Mouse (Mus musculus): ENCODE measurements at regions not wholly inside any gene's neighbourhood (a gene's known extent, or its start where the extent isn't known, plus 50 kb on each side); places are given as distances from the start of the nearest gene placed in this dataset.
"Not testable (repeated sequence)": the region's sequence is repeated elsewhere in the genome, so short reads cannot be mapped to it uniquely, and the experiment has no call there.

DNA sequence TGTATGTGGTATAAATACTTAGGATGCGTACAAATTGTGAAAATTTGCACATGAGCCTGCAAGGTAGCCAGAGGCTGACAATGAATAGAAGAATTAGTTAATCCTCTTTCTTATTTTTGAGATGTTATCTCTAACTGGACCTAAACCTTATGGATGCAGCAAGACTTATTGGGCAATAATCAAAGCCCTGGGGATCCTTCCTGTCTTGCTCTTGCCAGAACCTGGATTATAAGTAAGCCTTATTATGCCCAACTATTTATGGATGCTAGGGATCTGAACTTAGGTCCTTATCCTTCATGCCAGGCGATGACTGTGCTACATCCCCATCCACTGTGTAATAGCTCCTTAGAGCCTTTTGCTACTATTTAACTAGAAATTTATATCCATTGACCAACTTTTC, 859.3 kb downstream of the Triml1 start:
- Histone ChIP-seq H3K4me2 (ENCODE audit: low read depth, low read length) (no peak overlapping the region), H3K4me1 (ENCODE audit: control insufficient read depth, insufficient read depth, low read length) (no peaks in the 10 kb centered on the region), H3K36me3 (ENCODE audit: control insufficient read depth, insufficient read depth, low read length) (no peaks in the 10 kb centered on the region), H3K4me3 (ENCODE audit: low read length) (no peak overlapping the region), H3K27me3 (replicated peaks; ENCODE audit: control insufficient read depth, insufficient read depth, low read length) (no peaks in the 10 kb centered on the region), H3K27ac (ENCODE audit: low read length) (no peak overlapping the region), H3K9ac (ENCODE audit: low read depth, low read length) (no peak overlapping the region), H3K9me3 (ENCODE audit: control insufficient read depth, low read length) (no peaks in the 10 kb centered on the region)
- WGBS: 98% methylated on average over 2 of the region's 2 CpGs
- ATAC-seq: no peak

DNA sequence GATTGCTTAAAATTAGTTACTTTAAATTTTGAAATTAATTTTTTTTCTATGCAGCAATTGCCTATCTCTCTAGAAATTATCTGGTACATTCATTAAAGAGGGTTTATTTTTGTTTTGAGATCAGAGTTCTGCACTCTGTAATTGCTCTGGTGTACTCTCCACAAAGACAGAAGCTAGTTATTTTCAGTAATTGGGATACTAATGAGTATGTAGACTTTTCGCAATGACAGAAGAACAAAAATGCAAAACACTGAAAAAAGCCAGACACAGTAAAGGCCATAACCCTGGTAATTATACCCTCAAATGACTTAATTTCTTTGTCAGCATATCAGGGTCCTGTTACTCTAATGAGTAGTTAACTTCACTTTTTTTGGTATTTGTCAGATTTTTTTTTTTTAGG, 836.5 kb upstream of the Frg1 start:
- H3K4me1 ChIP-seq (ENCODE audit: control insufficient read depth, insufficient read depth, low read length): no peaks in the 10 kb centered on the region
- no peaks in the 10 kb centered on the region for H3K36me3 ChIP-seq (ENCODE audit: control insufficient read depth, insufficient read depth, low read length)
- H3K4me2 ChIP-seq (ENCODE audit: low read depth, low read length): no peak overlapping the region
- no peak overlapping the region for H3K27ac ChIP-seq (ENCODE audit: low read length)
- no peaks in the 10 kb centered on the region for H3K9me3 ChIP-seq (ENCODE audit: control insufficient read depth, low read length)
- 84% methylated on average over 1 of the region's 1 CpGs for WGBS
- H3K9ac ChIP-seq (ENCODE audit: low read depth, low read length): no peak overlapping the region
- H3K4me3 ChIP-seq (ENCODE audit: low read length): no peak overlapping the region
- H3K27me3 ChIP-seq (replicated peaks; ENCODE audit: control insufficient read depth, insufficient read depth, low read length): no peaks in the 10 kb centered on the region
- ATAC-seq: no peak

DNA sequence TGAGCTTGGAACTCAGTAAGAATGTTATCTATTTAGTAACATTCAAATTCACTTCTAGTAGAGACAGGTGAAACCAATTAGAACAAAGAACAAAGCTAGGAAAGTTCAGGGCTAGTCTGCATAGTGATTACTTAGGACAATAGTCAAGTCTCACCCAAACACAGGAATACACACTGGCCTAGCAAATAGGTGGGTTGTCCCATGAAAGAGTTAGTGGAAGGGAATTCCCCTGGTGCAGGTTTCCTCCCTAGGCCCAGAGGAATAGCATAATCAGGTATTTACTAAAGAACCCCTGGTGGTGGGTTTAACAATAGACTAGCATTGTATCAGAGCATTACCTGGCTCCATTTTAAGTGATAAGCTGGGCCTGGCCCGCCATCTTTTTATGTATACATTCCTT, 825.4 kb upstream of the Frg1 start:
- H3K27ac ChIP-seq (ENCODE audit: low read length); ATAC-seq; H3K27me3 ChIP-seq (replicated peaks; ENCODE audit: control insufficient read depth, insufficient read depth, low read length); H3K9me3 ChIP-seq (ENCODE audit: control insufficient read depth, low read length); H3K36me3 ChIP-seq (ENCODE audit: control insufficient read depth, insufficient read depth, low read length); H3K4me1 ChIP-seq (ENCODE audit: control insufficient read depth, insufficient read depth, low read length); H3K9ac ChIP-seq (ENCODE audit: low read depth, low read length); H3K4me2 ChIP-seq (ENCODE audit: low read depth, low read length); H3K4me3 ChIP-seq (ENCODE audit: low read length): not testable (repeated sequence)
- WGBS: 78% methylated on average over 1 of the region's 1 CpGs

DNA sequence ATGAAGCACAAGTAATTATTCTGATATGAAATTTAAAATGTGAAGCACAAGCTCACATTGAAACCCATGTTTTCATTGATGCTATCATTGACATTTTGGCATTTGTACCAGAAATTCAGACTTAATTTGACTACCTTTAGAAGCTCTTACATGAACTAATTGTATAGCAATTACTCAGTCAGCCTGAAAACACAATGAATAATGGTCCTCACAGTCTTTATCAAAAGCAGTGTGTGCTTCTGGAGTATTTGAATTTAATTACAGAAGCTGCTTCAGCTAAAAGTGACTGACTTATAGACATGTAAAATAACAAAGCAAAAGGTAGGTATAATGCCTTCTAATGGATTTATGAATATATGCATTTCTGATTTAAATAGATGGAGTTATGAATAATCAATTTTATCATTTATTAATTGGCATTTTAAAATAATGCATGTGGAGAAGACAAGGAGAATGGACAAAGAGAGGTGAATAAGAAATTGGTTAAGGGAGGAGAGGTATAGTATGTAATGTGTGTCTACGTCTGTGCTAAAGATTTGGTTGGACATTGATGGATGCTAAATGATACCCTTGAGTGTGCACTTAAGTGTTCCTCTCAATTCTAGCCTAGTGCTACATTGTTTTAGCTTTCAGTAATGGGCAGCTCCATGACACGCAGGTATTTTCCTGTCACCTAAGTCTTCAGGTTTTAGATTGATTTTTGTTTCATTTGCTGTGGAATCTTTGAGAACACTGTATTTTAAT, 803.2 kb upstream of the Frg1 start:
- no peaks in the 10 kb centered on the region for H3K9me3 ChIP-seq (ENCODE audit: control insufficient read depth, low read length)
- no peaks in the 10 kb centered on the region for H3K27me3 ChIP-seq (replicated peaks; ENCODE audit: control insufficient read depth, insufficient read depth, low read length)
- ATAC-seq: no peak
- no peaks in the 10 kb centered on the region for H3K4me1 ChIP-seq (ENCODE audit: control insufficient read depth, insufficient read depth, low read length)
- no peak overlapping the region for H3K27ac ChIP-seq (ENCODE audit: low read length)
- no peaks in the 10 kb centered on the region for H3K36me3 ChIP-seq (ENCODE audit: control insufficient read depth, insufficient read depth, low read length)
- no peak overlapping the region for H3K9ac ChIP-seq (ENCODE audit: low read depth, low read length)
- no peak overlapping the region for H3K4me3 ChIP-seq (ENCODE audit: low read length)
- 63% methylated on average over 2 of the region's 2 CpGs for WGBS
- H3K4me2 ChIP-seq (ENCODE audit: low read depth, low read length): no peak overlapping the region

DNA sequence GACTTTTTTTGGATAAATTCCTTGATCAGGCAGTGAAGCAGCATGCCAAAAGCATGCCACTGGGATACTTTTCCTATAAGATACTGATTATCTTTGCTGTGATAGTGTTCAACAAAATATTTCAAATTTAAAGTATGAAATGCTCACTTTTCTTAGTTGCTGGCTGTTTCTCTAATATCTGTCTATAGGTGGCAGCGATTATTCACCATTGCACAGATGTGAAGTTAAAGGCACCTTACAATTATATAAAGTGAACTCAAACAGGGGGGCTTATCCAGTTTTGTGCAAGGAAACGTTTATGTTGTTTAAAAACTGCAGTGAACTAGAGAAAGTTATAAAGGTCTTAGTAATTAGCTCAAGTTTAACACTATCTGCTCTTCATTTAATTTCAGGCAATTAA, 794.1 kb upstream of the Frg1 start:
- no peaks in the 10 kb centered on the region for H3K4me1 ChIP-seq (ENCODE audit: control insufficient read depth, insufficient read depth, low read length)
- H3K9ac ChIP-seq (ENCODE audit: low read depth, low read length): no peak overlapping the region
- H3K9me3 ChIP-seq (ENCODE audit: control insufficient read depth, low read length): no peaks in the 10 kb centered on the region
- WGBS: 58% methylated on average over 2 of the region's 2 CpGs
- no peak overlapping the region for H3K4me3 ChIP-seq (ENCODE audit: low read length)
- no peaks in the 10 kb centered on the region for H3K27me3 ChIP-seq (replicated peaks; ENCODE audit: control insufficient read depth, insufficient read depth, low read length)
- H3K4me2 ChIP-seq (ENCODE audit: low read depth, low read length): no peak overlapping the region
- H3K36me3 ChIP-seq (ENCODE audit: control insufficient read depth, insufficient read depth, low read length): no peaks in the 10 kb centered on the region
- H3K27ac ChIP-seq (ENCODE audit: low read length): no peak overlapping the region
- ATAC-seq: no peak

GRCm38 (mm10) chr8:42209989-42210388, 793.1 kb upstream of the Frg1 start:
- H3K36me3 ChIP-seq (ENCODE audit: control insufficient read depth, insufficient read depth, low read length): no peaks in the 10 kb centered on the region
- no peaks in the 10 kb centered on the region for H3K9me3 ChIP-seq (ENCODE audit: control insufficient read depth, low read length)
- H3K27ac ChIP-seq (ENCODE audit: low read length): no peak overlapping the region
- no peak overlapping the region for H3K4me2 ChIP-seq (ENCODE audit: low read depth, low read length)
- H3K27me3 ChIP-seq (replicated peaks; ENCODE audit: control insufficient read depth, insufficient read depth, low read length): no peaks in the 10 kb centered on the region
- H3K4me1 ChIP-seq (ENCODE audit: control insufficient read depth, insufficient read depth, low read length): no peaks in the 10 kb centered on the region
- no peak overlapping the region for H3K9ac ChIP-seq (ENCODE audit: low read depth, low read length)
- ATAC-seq: no peak
- H3K4me3 ChIP-seq (ENCODE audit: low read length): no peak overlapping the region

DNA sequence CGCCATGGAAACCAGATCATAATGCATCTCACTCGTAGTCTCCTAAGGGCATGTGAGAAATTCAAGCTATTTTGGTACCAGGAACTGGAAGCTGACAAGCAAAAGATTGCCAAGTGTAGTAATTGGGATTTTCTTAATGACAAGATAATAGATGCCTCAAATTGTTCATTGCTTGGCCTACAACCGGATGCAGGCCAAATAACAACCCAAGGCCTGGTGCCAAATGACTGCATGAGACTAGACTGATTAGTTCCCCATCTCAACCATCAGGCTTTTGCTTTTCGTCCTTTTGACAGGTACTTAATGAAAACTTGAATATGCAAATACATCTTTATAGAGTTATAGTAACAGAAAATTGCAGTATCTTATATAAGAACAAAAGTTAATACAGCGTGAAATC, 780.4 kb upstream of the Frg1 start:
- ATAC-seq: no peak
- Histone ChIP-seq H3K4me2 (ENCODE audit: low read depth, low read length) (no peak overlapping the region), H3K36me3 (ENCODE audit: control insufficient read depth, insufficient read depth, low read length) (no peaks in the 10 kb centered on the region), H3K27me3 (replicated peaks; ENCODE audit: control insufficient read depth, insufficient read depth, low read length) (no peaks in the 10 kb centered on the region), H3K9ac (ENCODE audit: low read depth, low read length) (no peak overlapping the region), H3K9me3 (ENCODE audit: control insufficient read depth, low read length) (no peaks in the 10 kb centered on the region), H3K4me3 (ENCODE audit: low read length) (no peak overlapping the region), H3K4me1 (ENCODE audit: control insufficient read depth, insufficient read depth, low read length) (no peaks in the 10 kb centered on the region), H3K27ac (ENCODE audit: low read length) (no peak overlapping the region)
- 76% methylated on average over 5 of the region's 5 CpGs for WGBS

GRCm38 (mm10) chr8:42193902-42194550, 777.2 kb upstream of the Frg1 start:
- H3K27me3 ChIP-seq (replicated peaks; ENCODE audit: control insufficient read depth, insufficient read depth, low read length): no peaks in the 10 kb centered on the region
- H3K9ac ChIP-seq (ENCODE audit: low read depth, low read length): no peak overlapping the region
- no peak overlapping the region for H3K4me3 ChIP-seq (ENCODE audit: low read length)
- H3K4me2 ChIP-seq (ENCODE audit: low read depth, low read length): no peak overlapping the region
- H3K4me1 ChIP-seq (ENCODE audit: control insufficient read depth, insufficient read depth, low read length): no peaks in the 10 kb centered on the region
- 96% methylated on average over 1 of the region's 1 CpGs for WGBS
- H3K27ac ChIP-seq (ENCODE audit: low read length): no peak overlapping the region
- H3K36me3 ChIP-seq (ENCODE audit: control insufficient read depth, insufficient read depth, low read length): no peaks in the 10 kb centered on the region
- ATAC-seq: no peak
- H3K9me3 ChIP-seq (ENCODE audit: control insufficient read depth, low read length): no peaks in the 10 kb centered on the region

DNA sequence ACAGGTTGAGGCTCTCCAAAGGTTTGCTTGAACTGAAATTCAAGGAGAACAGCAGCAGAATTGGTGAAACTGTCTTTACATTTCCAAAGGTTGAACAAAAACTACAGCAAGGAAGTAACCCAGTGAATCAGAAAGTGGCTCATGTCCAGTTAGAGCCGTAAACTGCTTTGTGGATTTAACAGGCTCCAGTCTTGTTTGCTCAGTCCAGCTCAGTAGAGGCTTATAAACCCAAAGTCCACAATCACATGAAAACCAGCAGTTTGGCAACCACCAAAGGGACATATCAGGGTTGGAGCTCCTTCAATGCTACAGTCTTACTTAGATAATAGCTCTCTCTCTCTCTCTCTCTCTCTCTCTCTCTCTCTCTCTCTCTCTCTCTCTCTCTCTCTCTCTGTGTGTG, 770.2 kb upstream of the Frg1 start:
- WGBS: 58% methylated on average over 1 of the region's 1 CpGs
- Histone ChIP-seq H3K4me2 (ENCODE audit: low read depth, low read length) (no peak overlapping the region), H3K4me1 (ENCODE audit: control insufficient read depth, insufficient read depth, low read length) (no peaks in the 10 kb centered on the region), H3K4me3 (ENCODE audit: low read length) (no peak overlapping the region), H3K9ac (ENCODE audit: low read depth, low read length) (no peak overlapping the region), H3K27me3 (replicated peaks; ENCODE audit: control insufficient read depth, insufficient read depth, low read length) (no peaks in the 10 kb centered on the region), H3K36me3 (ENCODE audit: control insufficient read depth, insufficient read depth, low read length) (no peaks in the 10 kb centered on the region), H3K27ac (ENCODE audit: low read length) (no peak overlapping the region), H3K9me3 (ENCODE audit: control insufficient read depth, low read length) (no peaks in the 10 kb centered on the region)
- ATAC-seq: peak; percentile 67; the same call in 1 of the 2 replicates

All from intestine, embryonic 16.5 days (tissue).